Mouse (Mus musculus) MEL (cell line): Measurements from ENCODE around the gene Cdk2ap1. TPM values are rescaled to one million over a fixed set of nuclear protein-coding genes. Genes with fewer than 3 reads are reported as not detected.

Experiments
- DNase-seq: peaks from one replicate; pipeline ENCODE4 v3.0.0; 2011; ENCODE audit warnings: low read depth, low spot score
- H3K27ac ChIP-seq: 2 replicates; pipeline ENCODE4 v1.5.1; 2012; ENCODE audit warnings: low read depth, mild to moderate bottlenecking, control low read depth, low read length, moderate library complexity; ENCODE audit not compliant: control insufficient read depth
- H3K27me3 ChIP-seq, 2 experiments: fragments of 150-350 bp in 1 of 2; sonication (generic) in 1 of 2; 2 replicates each; pipeline ENCODE4 v1.6.1; 2012; ENCODE audit warnings: low read length in 2 of 2, mild to moderate bottlenecking in 2 of 2, improper control_type of control experiment in 1 of 2, moderate library complexity in 1 of 2; ENCODE audit not compliant: insufficient read depth in 2 of 2, control insufficient read depth in 1 of 2
- H3K36me3 ChIP-seq, 2 experiments: 2 replicates each; pipeline ENCODE4 v1.6.1; 2012 to 2014; ENCODE audit warnings: low read length in 2 of 2, improper control_type of control experiment in 1 of 2, inconsistent platforms in 1 of 2, mild to moderate bottlenecking in 1 of 2; ENCODE audit not compliant: insufficient read depth in 2 of 2, control insufficient read depth in 1 of 2
- H3K4me1 ChIP-seq, 2 experiments: fragments of 150-350 bp in 1 of 2; sonication (generic) in 1 of 2; 2 replicates each; pipeline ENCODE4 v1.6.1; 2012; ENCODE audit warnings: low read length in 2 of 2, improper control_type of control experiment in 1 of 2, mild to moderate bottlenecking in 1 of 2; ENCODE audit not compliant: insufficient read depth in 2 of 2, control insufficient read depth in 1 of 2
- H3K4me3 ChIP-seq, 2 experiments: fragments of 150-350 bp in 1 of 2; sonication (generic) in 1 of 2; 2 replicates each; pipeline ENCODE4 v1.5.1; 2012; ENCODE audit warnings: low read depth in 2 of 2, low read length in 2 of 2, mild to moderate bottlenecking in 2 of 2, moderate library complexity in 2 of 2, control low read depth in 1 of 2, improper control_type of control experiment in 1 of 2; ENCODE audit not compliant: control insufficient read depth in 1 of 2, insufficient read depth in 1 of 2
- H3K79me2 ChIP-seq: 2 replicates; pipeline ENCODE4 v1.6.1; 2012; ENCODE audit warnings: mild to moderate bottlenecking, low read length, moderate library complexity; ENCODE audit not compliant: control insufficient read depth, poor library complexity, insufficient read depth
- H3K9ac ChIP-seq: 2 replicates; pipeline ENCODE4 v1.6.1; 2012; ENCODE audit warnings: low read depth, mild to moderate bottlenecking, control low read depth, low read length, moderate library complexity; ENCODE audit not compliant: control insufficient read depth, poor library complexity, severe bottlenecking
- H3K9me3 ChIP-seq: fragments of 150-350 bp; sonication (generic); replicated peaks from 2 replicates; pipeline ENCODE4 v1.6.1; 2012; ENCODE audit warnings: mild to moderate bottlenecking, low read length, improper control_type of control experiment, moderate library complexity; ENCODE audit not compliant: insufficient read depth
- CHD1 ChIP-seq: IDR thresholded peaks from 2 replicates; pipeline ENCODE4 v1.6.1; 2012; ENCODE audit warnings: low read depth, mild to moderate bottlenecking, inconsistent platforms, low read length, improper control_type of control experiment
- CHD2 ChIP-seq: IDR thresholded peaks from 2 replicates; pipeline ENCODE4 v1.6.1; 2011; ENCODE audit warnings: low read length, improper control_type of control experiment
- CTCF ChIP-seq, 3 experiments: IDR thresholded peaks in 2 of 3; conservative IDR thresholded peaks in 1 of 3; 2 replicates each; pipeline ENCODE4 v1.5.1; 2011 to 2012; ENCODE audit warnings: low read length in 3 of 3, low read depth in 2 of 3, mild to moderate bottlenecking in 2 of 3, improper control_type of control experiment in 1 of 3, inconsistent platforms in 1 of 3, mixed read lengths in 1 of 3, moderate library complexity in 1 of 3; ENCODE audit not compliant: control insufficient read depth in 1 of 3, insufficient read depth in 1 of 3, poor library complexity in 1 of 3, severe bottlenecking in 1 of 3
- ELF1 ChIP-seq: IDR thresholded peaks from 2 replicates; pipeline ENCODE4 v1.6.1; 2014; ENCODE audit warnings: low read depth, mild to moderate bottlenecking, inconsistent platforms, low read length, improper control_type of control experiment, moderate library complexity
- EP300 ChIP-seq, 2 experiments: IDR thresholded peaks; 2 replicates each; pipeline ENCODE4 v1.6.1; 2011; ENCODE audit warnings: improper control_type of control experiment in 2 of 2, low read length in 2 of 2, low read depth in 1 of 2, mild to moderate bottlenecking in 1 of 2
- GATA1 ChIP-seq: IDR thresholded peaks from 2 replicates; pipeline ENCODE4 v1.6.1; 2011; ENCODE audit warnings: low read depth, low read length, improper control_type of control experiment
- JUND ChIP-seq: IDR thresholded peaks from 2 replicates; pipeline ENCODE4 v1.6.1; 2011; ENCODE audit warnings: low read depth, mild to moderate bottlenecking, improper control_type of control experiment, low read length
- KAT2A ChIP-seq: conservative IDR thresholded peaks from 2 replicates; pipeline ENCODE4 v1.6.1; 2012; ENCODE audit warnings: low read depth, low read length, improper control_type of control experiment, inconsistent platforms
- MAFK ChIP-seq: IDR thresholded peaks from 2 replicates; pipeline ENCODE4 v1.6.1; 2011; ENCODE audit warnings: low read depth, mild to moderate bottlenecking, low read length, improper control_type of control experiment, borderline replicate concordance
- MYC ChIP-seq: IDR thresholded peaks from 2 replicates; pipeline ENCODE4 v1.6.1; 2011; ENCODE audit warnings: low read depth, mild to moderate bottlenecking, low read length, improper control_type of control experiment, moderate library complexity
- NELFE ChIP-seq: IDR thresholded peaks from 2 replicates; pipeline ENCODE4 v1.6.1; 2011; ENCODE audit warnings: low read depth, low read length, improper control_type of control experiment
- NRF1 ChIP-seq: IDR thresholded peaks from 2 replicates; pipeline ENCODE4 v1.6.1; 2014; ENCODE audit warnings: low read depth, mild to moderate bottlenecking, inconsistent platforms, low read length, improper control_type of control experiment, moderate library complexity; ENCODE audit not compliant: poor library complexity, insufficient read depth, severe bottlenecking
- POLR2AphosphoS5 ChIP-seq: IDR thresholded peaks from 2 replicates; pipeline ENCODE4 v1.6.1; 2012; ENCODE audit warnings: low read depth, borderline replicate concordance, mild to moderate bottlenecking, inconsistent platforms, low read length, moderate library complexity, mixed read lengths
- SIN3A ChIP-seq: IDR thresholded peaks from 2 replicates; pipeline ENCODE4 v1.6.1; 2012; ENCODE audit warnings: low read length, improper control_type of control experiment, inconsistent platforms
- SMC3 ChIP-seq: IDR thresholded peaks from 2 replicates; pipeline ENCODE4 v1.6.1; 2011; ENCODE audit warnings: low read depth, low read length, improper control_type of control experiment
- TAL1 ChIP-seq: IDR thresholded peaks from 2 replicates; pipeline ENCODE4 v1.6.1; 2012; ENCODE audit warnings: mild to moderate bottlenecking, inconsistent platforms, low read length, moderate library complexity, mixed read lengths
- UBTF ChIP-seq: IDR thresholded peaks from 2 replicates; pipeline ENCODE4 v1.6.1; 2012; ENCODE audit warnings: low read depth, mild to moderate bottlenecking, inconsistent platforms, low read length, improper control_type of control experiment, moderate library complexity, borderline replicate concordance; ENCODE audit not compliant: insufficient read depth
- USF2 ChIP-seq, 2 experiments: IDR thresholded peaks; 2 replicates each; pipeline ENCODE4 v1.6.1; 2011 to 2012; ENCODE audit warnings: improper control_type of control experiment in 2 of 2, low read length in 2 of 2, borderline replicate concordance in 1 of 2, inconsistent platforms in 1 of 2, low read depth in 1 of 2, mild to moderate bottlenecking in 1 of 2; ENCODE audit not compliant: insufficient read depth in 1 of 2
- ZC3H11A ChIP-seq: IDR thresholded peaks from 2 replicates; pipeline ENCODE4 v1.6.1; 2012; ENCODE audit warnings: low read depth, mild to moderate bottlenecking, inconsistent platforms, low read length, improper control_type of control experiment
- ZKSCAN1 ChIP-seq: IDR thresholded peaks from 2 replicates; pipeline ENCODE4 v1.6.1; 2012; ENCODE audit warnings: low read depth, mild to moderate bottlenecking, inconsistent platforms, low read length, improper control_type of control experiment, moderate library complexity
- ZMIZ1 ChIP-seq: IDR thresholded peaks from 2 replicates; pipeline ENCODE4 v1.6.1; 2012; ENCODE audit warnings: low read depth, mild to moderate bottlenecking, inconsistent platforms, low read length, improper control_type of control experiment, moderate library complexity
- polyA plus RNA-seq, 2 experiments: library from polyadenylated mRNA; stranded (reverse) in 1 of 2; unstranded in 1 of 2; fragments of >175 nt in 1 of 2; fragments of >200 nt in 1 of 2; gene quantifications; 2 replicates each; pipeline versions ENCODE4 v1.2.1 to v1.2.4; 2012; ENCODE audit warnings: low replicate concordance in 2 of 2, low read depth in 1 of 2; ENCODE audit not compliant: insufficient read length in 2 of 2, insufficient read depth in 1 of 2, missing spikeins in 1 of 2
- total RNA-seq: library from RNA; depleted of rRNA; stranded (reverse); fragments of 300-350 nt; gene quantifications from 2 replicates; pipeline ENCODE4 v1.2.3, GENCODE M21; 2012

The Cdk2ap1 gene
- total and polyA plus RNA-seq, 3 experiments: 110 to 430 TPM; not detected in 1

- TF ChIP-seq CHD2 (no peak), NELFE (no peak), MAFK (no peak), MYC (no peak), SIN3A (no peak), KAT2A (no peak), ZKSCAN1 (no peak), CTCF (IDR thresholded peaks at IDR 0.05 in 2 of 3, conservative IDR thresholded peaks at IDR 0.05 in 1 of 3; ENCODE audit: control insufficient read depth in 1 of 3, insufficient read depth in 1 of 3, low read depth in 2 of 3, low read length in 3 of 3, poor library complexity in 1 of 3, severe bottlenecking in 1 of 3) (no peak), NRF1 (no peak), POLR2AphosphoS5 (no peak), SMC3 (no peak), GATA1 (no peak), CHD1 (no peak), UBTF (no peak), EP300 (IDR thresholded peaks at IDR 0.05; ENCODE audit: low read depth in 1 of 2, low read length in 2 of 2) (no peak), ZC3H11A (no peak), USF2 (IDR thresholded peaks at IDR 0.05; ENCODE audit: borderline replicate concordance in 1 of 2, insufficient read depth in 1 of 2, low read depth in 1 of 2, low read length in 2 of 2) (no peak), TAL1 (no peak), ELF1 (no peak)
- H3K4me3 ChIP-seq: no peak overlapping the region
- DNase-seq: no peak
- no peaks in the 10 kb centered on the region for H3K9me3 ChIP-seq
- H3K27me3 ChIP-seq: no peaks in the 10 kb centered on the region
- no peak overlapping the region for H3K9ac ChIP-seq
- H3K79me2 ChIP-seq: no peaks in the 10 kb centered on the region
- no peak overlapping the region for H3K27ac ChIP-seq
- peaks cover 0 to 13% of the 10 kb centered on the region in 2 experiments; a peak in 2 of 4 replicates for H3K4me1 ChIP-seq
- peaks cover 11 to 31% of the 10 kb centered on the region in 2 experiments for H3K36me3 ChIP-seq
These were observed 13.5 kb upstream of the Cdk2ap1 start for GRCm38 (mm10) chr5:124376401-124376800.

- no peak for DNase-seq
- no peak overlapping the region for H3K27ac ChIP-seq
- no peaks in the 10 kb centered on the region for H3K79me2 ChIP-seq
- no peaks in the 10 kb centered on the region for H3K27me3 ChIP-seq
- H3K9ac ChIP-seq: no peak overlapping the region
- H3K4me1 ChIP-seq: no peaks in the 10 kb centered on the region
- H3K36me3 ChIP-seq: peaks cover 2 to 28% of the 10 kb centered on the region in 2 experiments; a peak in 3 of 4 replicates
- H3K4me3 ChIP-seq: no peak overlapping the region
- H3K9me3 ChIP-seq: no peaks in the 10 kb centered on the region
- no peak for TF ChIP-seq JUND
- TF ChIP-seq ZMIZ1: no peak
- TF ChIP-seq KAT2A: no peak
These were observed 11.4 kb upstream of the Cdk2ap1 start for GRCm38 (mm10) chr5:124374298-124374697.
